Mouse (Mus musculus) right cerebral cortex, adult 2 months (tissue): ENCODE data around the gene Tecta.

Source experiments
- DNase-seq, 2 experiments: peaks; one replicate each; pipeline ENCODE4 v3.0.0; 2021 to 2022; ENCODE audit warnings: low spot score in 2 of 2

Gene Tecta

DNA sequence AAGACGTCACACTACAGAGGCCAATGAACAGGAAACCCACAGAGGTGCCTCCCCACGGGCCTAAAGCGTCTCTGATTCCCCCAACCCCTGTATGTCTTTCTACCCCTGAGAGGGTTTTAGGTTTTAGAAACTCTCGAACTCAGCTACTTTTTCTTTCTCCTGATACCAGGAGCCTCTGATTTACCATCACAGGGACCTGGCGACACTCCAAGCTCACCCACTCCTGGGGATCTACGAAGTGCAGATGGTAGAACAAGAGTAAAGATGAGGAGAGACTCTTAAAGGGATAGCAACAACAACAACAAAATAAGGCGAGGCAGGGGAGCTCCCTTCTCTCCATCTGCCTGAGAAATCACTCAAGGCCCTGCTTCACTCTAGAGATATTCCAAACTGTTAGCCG lies 12.7 kb downstream of the Tecta start:
- peak in 1 of 2 experiments; percentile 55 for DNase-seq

DNA sequence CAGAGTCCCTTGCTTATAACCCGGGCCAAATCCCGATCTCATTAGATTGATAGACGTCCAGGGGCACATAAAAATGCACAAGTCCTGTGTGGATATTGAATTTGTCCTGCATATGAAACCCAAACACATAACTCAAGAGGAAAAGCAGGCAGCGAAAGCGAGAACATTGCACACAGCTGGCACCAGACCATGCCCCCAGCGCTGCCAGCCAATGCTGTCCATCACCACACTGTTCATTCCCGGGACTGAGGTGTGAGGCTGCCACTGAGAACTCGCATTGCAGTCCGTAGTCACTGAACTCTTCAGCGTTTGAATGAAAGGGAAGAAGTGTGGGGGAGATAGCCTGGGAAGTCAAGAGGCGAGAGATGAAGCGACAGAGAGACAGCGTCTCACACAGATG lies 14.1 kb downstream of the Tecta start:
- no peak for DNase-seq

DNA sequence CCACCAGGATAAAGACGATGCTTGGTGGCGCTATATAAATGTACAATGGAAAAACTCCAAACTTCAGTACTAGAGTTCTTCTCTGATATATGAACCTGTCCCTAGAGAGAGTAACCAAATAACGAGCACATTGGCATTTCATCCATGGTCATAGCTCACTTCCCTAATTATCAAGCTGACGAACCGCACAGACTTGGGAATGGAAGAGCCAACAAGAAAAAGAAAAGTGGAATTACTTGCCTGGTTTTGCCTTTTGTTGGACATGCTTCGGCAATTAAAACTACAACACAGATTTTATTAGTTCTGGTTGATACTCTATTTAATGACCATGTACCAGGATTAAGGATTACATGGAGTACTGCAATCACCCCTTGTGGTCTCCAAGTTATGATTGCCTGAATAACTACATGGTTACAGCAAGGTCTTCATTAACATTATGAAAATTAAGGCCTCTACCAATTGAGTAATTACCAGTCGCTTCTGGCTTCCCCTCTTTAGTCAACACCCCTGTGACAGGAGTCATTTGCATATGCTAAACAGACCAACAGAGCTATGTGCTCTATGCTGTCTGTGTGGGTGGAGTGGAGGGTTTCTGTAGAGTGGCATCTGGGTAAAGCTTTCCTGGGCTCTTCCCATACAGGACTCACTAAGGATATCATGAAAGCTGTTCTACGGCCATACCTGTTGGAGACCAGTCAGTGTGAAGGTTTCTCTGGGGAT lies 16.9 kb downstream of the Tecta start:
- no peak for DNase-seq

DNA sequence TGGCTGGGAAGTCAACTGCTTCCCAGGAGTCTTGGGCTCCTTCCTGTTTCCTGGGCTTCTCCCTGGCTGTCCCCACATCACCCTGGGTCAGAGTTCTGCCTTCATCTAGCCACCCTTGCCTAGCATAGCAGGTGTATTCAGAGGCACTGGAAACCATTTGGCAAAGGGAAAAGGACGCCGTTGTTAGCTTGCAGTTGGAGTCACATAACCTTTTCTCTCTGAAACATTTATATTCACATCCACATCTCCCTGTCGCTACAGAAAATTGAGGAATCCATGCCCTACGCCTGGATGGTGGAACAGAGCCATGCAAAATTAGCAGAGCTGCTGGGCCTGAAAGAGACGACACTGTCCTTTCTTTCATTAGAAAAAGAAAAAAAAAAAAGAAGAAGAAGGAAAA lies 17.7 kb downstream of the Tecta start:
- peak in 1 of 2 experiments; percentile 17 for DNase-seq

DNA sequence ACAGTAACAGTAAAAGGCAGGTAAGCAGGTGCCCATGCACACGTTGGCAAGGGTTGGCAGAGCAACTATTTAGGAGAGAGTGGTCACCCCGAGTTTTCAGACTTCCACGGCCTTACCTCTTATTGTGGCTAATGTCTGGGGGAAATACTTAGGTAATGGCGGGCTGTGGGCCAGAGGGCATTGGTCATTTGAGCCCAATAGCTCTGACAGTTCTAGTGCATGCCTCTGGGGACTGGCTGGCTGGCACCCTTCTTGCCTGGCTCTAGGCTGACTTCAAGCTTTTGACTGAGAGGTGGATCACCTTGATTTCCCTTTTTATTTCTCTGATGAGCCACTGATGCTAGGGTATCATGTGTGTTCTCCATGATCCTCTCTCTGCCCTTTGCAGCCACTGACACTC lies 21.7 kb downstream of the Tecta start:
- DNase-seq = no peak

DNA sequence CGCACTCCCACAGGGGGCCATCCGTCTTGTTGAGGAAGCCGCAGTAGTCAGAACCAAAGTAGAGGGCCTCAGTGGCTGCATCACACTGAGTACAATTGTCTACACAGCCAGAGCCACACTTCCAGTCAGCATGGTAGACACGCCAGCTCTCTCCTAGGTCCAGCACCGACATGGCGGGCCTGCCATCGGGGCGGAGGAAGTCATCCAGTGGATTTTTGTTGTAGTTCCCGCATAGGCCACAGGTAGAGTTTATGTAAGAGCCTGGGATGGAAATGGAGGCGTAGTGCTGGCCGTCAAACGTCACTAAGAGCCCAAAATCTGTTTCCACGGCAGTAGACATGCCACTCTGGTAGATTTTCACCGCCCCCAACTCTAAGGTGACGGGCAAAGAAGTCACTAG lies 22.1 kb downstream of the Tecta start:
- no peak for DNase-seq

DNA sequence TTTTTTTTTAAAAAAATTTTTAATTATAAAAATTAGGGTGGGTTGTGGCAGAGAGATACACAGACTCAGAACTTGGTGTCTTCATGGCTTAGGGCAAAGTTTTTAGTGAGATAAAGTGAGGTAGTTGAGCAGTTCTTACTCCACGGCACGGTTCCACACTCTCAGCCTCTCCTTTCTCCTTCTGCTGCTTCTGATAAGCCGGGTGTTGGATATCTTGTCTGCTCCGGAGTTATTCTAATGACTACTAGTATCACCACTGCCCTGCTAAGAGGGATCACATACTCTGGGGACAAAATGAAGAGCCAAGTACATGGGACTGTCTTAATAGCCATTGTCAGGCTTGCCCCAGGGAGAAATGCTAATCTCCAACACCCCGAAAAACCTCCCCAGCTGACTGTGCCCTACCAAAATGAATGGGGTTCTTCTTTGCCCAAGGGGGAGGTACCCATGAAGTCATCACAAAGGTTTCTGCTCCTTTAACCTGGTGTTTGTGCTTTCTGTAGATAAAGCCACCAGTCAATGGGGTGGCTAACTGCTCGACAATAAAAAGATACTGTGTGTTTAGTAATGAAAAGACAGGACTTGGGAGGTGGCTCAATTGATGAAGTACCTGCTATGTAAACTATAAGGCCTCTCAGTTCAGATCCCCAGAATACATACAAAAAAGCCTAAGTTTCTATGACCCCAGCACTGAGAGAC lies 27.9 kb downstream of the Tecta start:
- DNase-seq = no peak

DNA sequence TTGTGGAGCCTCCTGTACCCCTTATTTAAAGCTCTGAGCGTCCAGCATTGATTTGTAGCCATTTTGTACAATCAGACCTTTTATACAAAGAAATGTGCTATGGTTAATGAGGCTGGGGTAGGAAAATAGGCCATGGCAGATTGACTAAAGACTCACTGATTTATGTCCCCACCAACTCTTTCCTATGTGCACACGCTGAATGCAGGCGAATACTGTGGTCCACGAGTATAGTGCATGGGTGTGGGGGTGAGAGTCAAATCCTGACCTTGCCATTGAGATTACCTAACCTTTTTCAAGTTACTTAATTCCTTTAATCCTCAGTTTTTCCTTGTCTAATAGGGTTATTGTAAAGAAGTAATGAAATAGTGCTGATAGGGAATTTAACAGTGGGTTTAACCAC lies 42.1 kb downstream of the Tecta start:
- DNase-seq = no peak

DNA sequence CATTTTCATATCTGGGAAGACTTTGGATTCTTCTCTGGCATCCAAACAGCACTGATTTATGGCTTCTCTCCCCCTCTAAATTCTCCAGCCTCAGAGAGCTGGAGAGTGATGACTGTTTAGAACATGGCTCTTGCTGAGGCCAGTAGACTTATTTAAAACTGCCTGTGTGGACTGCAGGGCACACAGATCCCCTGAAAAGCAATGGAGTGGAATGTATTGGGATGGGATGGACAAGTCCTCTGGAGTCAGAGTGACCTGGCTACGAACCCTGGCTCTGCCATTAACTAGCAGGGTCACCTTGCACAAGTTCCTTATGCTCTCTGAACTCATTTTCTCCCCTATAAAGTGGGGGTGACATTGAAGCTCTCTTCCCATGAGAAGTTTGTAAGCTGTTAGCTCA lies 44.9 kb downstream of the Tecta start:
- DNase-seq = no peak

DNA sequence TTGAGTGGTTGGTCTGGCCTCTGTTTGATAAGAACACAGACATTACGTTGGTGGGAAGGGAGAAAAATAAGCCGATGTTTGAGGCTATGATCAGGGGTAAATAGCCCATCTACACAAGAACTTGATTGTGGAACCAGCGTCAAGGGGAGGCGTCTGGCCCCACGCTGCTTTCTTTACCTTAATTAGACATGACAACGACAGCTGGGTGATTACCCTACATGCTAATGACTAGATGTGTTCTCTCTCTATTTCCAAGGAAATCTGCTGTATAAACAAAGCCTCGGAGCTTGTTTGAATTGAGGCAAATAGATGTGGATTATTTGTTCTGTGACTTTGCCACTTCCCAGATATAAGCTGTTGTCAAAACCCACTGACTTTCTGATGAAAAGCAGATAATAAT lies 49.9 kb downstream of the Tecta start:
- no peak for DNase-seq

DNA sequence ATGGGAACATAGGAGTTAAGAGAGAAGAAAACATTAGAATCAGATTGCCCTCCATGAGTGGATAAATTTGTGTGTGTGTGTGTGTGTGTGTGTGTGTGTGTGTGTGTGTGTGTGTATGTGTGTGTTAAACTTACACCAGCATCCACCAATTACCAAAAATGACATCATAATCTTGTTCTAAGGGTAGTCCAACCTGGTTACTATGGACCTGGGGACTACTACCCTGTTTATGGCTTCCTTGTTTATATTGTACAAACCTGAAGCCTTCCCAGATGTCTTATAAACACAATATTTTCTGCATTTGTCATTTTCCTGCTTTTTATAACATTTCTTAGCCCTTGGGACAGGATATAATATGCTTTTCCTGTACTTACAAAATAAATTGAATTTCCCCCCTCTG lies 53.4 kb downstream of the Tecta start:
- no peak for DNase-seq

DNA sequence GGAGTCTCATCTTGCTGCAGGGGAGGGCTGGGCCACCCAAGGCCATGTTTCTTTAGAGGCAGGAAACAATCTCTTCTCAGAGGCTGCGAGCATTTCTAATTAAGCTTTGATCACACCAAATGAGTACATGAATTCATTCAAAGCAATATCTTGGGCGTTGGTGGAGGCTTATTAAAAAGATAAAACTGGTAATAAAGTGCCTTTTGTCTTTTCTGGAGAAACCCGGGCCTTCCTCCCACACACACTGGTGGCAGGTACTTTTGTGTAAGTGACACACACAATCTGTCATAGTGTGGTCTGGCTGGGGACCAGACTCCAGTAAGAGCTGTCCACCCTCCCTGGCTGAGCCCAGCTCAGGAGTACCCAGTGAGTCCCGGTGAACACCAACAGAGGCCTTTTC lies 60.6 kb downstream of the Tecta start:
- DNase-seq = no peak

DNA sequence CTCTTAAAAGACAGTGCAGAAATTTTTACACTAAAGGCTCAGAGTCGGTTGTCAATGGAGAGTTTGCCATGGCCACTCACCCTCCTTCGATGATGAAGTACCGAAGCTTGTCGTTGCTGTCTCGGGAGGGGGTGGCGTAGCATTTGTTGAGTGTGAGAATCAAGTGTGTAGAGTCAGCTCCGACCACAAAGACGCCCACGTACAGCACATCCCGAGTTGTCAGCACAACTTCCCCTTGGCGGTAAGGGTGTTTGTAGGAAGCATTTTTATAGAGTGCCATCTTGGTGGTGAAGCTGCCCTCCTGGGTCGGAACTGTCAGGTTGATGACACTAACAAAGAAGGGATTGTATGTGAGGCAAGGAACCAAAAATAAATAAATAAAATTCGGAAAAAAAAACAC lies 62.7 kb downstream of the Tecta start:
- no peak for DNase-seq

DNA sequence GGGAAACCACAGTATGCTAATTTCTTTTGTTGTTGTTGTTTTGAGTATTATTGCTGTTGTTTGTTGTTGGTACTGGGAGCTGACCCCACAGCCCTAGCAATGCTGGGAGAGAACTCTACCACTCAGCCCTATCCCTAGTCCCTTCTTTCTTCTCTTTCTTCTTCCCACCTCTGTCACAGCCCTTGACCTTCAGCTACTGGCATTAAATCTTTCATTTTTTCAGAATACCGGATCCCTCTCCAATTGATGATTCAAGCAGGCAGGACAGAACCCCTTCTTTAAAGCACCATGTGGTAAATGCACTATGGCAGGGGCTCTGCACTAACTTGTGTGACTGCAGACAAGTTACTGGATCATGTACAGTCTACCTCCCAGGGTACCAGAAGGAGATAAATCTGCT lies 63.2 kb downstream of the Tecta start:
- no peak for DNase-seq

DNA sequence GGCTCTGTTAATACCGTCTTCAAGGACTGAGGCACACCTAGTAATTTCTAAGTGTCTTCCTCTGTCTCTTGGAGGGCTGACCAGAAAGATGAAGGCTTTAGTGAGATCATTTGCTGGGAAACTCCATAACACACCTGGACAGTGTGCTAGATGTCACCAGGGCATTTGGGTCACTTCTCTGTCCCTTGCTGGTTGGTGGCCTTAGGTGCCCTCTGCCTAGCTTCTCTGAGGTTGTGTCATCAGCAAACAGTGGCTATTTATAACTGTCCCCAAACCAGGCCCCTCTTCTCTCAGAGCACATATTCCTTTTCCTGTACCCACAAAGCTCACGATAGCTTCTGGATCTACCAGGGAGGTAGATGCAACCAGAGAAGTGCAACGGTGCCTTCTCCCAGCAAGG lies 64.8 kb downstream of the Tecta start:
- no peak for DNase-seq

DNA sequence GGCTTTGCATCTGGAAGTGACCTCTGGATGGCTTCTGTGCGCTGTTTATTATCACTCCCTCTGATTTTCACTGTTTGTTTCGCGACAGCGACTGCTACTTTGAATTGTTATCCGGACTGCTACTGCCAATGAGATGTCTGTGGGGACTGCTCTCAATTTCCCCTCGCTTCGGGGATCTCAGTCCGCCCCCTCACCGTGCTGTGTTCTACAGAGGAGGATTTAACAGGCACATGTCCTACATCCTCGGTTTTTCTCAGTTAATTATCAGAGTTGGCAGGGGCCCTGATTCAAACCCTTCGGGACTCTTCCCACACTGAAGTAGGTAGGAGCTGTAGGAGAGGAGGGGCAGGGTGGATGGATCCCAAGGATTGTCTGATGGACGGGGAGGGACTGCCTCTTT lies 67.0 kb downstream of the Tecta start:
- DNase-seq = no peak

DNA sequence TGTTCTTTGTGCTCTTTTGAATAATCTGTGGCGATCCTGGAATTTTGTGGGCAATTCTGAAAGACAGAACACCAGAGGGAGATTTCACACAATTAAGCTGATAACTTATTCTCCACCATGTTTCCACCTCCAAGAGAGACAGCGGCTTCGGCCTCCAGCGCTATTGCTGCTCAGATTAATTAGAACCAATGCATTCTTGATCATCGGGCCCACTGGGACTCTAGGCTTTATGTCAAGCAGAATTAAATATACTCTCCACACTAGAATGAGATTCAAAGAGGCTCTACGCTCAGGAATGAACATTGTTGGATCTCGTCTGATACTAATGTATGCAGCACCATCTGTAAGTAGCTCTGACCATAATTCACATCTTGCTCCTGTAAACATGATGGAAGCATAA lies 68.4 kb downstream of the Tecta start:
- DNase-seq = no peak

DNA sequence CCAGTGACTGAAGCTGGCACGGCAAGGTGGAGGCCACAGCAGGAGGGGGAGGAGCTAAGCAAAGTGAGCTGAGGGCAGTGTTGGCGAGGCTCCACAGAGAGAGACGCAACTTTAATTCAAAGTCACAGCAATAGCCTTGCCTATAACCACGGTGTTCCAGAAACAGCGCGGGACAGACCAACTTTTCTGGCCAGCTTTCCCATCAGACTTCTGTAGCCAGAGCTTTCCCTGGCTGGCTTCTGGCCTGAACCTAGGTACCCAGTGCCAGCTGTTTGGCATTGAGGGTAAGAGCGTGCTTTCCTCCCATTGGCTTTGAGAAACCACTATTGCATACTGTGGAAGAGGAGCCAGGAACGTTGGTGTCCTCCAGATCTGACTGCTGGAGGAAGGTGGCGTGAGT lies 70.0 kb downstream of the Tecta start:
- no peak for DNase-seq

DNA sequence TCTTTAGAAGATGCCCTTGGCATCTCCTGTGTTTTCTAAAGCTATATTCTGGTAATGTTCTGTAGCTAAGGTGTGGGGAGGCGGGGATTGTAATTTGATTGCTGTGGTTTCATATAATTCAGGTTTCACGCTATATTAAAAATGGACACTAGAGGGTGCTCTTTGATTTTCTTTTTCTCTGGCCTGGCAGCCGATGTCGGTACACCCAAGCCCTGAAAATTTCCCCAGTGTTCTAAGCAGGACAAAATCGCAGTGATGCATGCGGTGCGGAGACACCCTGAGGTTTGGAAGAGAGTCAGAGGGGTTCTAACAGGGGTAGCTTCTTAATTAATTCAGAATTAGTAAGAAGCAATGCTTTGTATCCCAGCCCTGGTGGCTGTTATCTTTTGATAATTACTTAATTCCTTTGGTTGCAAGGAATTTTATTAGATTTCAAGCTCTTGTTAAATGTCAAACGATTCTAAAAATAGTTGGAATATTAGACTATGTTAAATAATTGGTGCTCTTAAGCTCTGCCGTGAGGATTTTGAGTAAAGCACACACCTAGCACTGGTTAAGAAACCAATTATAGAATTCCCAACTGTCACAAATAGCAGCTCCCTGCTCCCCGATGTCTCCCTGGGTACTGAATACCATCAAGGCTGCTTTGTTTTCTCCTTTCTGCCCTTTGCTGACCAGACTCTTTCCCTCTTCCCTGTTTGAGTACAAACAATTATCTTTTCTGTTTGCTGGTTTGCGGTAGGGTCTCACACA lies 72.9 kb downstream of the Tecta start:
- DNase-seq = peak in 1 of 2 experiments; percentile 35

DNA sequence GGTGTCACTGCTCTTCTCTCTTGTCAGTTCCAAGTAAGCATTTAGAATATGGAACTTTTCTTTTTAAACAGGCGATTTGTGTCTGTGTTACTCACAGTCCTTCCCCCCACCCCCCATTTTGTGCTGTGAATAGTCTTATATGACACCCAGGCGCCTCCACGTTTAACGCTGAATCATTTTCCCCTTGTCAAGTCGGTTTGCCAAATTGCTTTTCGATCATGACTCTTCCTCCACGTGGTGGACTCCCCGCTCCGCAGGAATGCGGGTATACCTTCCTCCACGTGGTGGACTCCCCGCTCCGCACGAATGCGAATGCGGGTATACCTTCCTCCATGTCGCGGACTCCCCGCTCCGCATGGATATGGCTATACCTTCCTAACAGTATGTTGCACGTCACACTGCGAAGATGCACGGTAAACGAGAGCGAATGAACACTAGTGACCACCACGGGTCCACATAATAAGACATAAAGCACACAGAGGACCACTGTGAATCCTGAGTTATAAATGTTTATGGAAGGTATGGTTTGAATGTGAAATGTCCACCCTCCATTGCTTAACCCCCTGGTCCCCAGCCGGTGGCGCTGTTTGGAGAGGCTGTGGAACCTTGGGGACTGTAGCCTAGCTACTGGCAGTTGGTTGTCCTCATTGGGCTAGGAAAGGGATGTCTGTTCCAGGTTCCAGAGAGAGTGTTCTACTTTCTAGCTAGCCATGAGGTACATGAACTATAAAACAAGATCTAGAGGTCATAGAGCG lies 74.9 kb downstream of the Tecta start:
- DNase-seq = peak; percentile 35 to 42

DNA sequence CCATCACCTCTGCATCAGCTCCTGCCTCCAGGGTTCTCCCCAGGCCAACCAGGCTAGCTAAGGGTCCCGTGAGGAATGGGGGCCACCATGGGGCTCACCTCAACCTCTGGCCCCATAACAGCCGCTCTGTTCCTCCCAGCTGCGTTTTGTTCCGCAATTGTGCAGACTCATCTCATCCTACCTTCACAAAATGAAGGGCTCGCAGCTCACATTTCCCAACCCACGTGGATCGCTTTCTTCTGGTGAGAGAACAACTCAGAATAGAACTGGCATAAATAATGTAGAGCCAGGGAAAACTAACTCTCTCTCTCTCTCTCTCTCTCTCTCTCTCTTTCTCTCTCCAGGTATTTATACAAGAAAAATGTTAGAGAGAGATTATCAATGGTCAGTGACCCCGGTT lies 76.5 kb downstream of the Tecta start:
- peak; percentile 50 to 64 for DNase-seq

DNA sequence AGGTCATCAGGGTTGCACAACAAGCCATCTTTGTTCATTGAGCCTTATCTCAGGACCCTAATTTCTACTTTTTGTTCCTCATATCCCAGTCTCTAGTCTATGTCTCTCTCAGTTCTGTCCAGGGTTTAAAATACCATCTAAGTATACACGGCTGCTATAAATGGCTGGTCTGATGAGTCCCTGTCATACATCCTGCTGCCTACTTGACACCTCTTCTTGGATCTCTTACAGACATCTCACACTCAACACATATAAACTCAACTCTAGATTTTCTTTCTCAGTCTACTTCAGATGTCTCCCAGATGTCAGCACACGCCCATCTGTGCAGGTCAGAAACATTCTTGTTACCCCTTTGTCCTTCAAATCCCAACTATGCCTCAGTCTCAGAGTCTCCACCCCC lies 78.3 kb downstream of the Tecta start:
- DNase-seq = no peak
